Mouse (Mus musculus): ENCODE data around the gene Psat1. TPM values are rescaled to one million over a fixed set of nuclear protein-coding genes. Genes with fewer than 3 reads are reported as not detected.

The Psat1 gene
- polyA plus RNA-seq, 1 experiment from 2014 or later: 115 TPM

DNA sequence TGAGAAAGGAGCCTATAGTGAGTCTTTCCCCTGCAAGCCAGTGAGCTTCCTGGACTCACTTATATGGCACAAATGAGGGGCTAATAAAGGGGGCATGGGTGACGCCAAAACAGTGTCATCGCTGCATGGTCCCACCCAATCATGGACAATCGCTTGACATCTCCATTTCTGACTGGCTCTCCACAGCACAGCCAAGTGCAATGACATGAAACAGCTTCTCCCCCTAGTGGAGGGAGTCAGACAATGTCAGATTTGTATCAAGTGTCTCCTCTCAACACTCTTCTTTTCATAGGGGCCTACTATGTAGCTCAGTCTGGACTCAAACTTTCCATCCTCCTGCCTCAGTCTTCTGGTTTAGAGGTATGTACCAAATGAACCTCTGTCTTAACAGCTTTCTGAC lies 17.9 kb upstream of the Psat1 start:
- Histone ChIP-seq H3K9ac (ENCODE audit: low read length) (no peak overlapping the region), H3K4me2 (ENCODE audit: low read depth) (no peak overlapping the region), H3K36me3 (ENCODE audit: control insufficient read depth, insufficient read depth, low read length) (peaks cover 6% of the 10 kb centered on the region), H3K9me3 (ENCODE audit: control insufficient read depth, low read length) (no peaks in the 10 kb centered on the region), H3K4me1 (ENCODE audit: control insufficient read depth, insufficient read depth, low read length) (no peaks in the 10 kb centered on the region), H3K4me3 (ENCODE audit: low read depth, low read length) (no peak overlapping the region), H3K27me3 (ENCODE audit: control insufficient read depth, insufficient read depth, low read length) (no peaks in the 10 kb centered on the region), H3K27ac (ENCODE audit: low read depth, low read length) (no peak overlapping the region)
- DNase-seq (ENCODE audit: low spot score): peak; percentile 44
- 60% methylated on average over 3 of the region's 3 CpGs for WGBS
- ATAC-seq (ENCODE audit: insufficient read depth, low FRiP score, low TSS enrichment): no peak

DNA sequence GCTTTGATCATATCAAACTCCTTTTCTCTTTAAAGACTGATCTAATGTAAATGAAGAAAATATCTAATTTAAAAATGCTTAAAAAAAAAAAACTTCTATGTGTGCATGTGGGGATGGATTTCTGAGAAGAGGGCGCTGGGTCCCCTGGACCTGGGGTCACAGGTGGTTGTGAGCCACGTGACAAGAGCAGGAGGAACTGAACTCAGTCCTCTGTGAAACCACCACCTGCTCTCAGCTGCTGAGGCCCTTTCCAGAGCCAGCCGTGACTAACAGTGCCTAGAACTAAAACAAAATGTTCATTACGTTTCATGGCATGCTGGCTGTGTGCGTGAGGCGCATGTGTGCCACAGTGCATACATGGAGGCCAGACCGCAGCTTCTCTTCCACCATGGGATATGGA lies 17.4 kb upstream of the Psat1 start:
- H3K27me3 ChIP-seq (ENCODE audit: control insufficient read depth, insufficient read depth, low read length): no peaks in the 10 kb centered on the region
- H3K9ac ChIP-seq (ENCODE audit: low read length): no peak overlapping the region
- H3K36me3 ChIP-seq (ENCODE audit: control insufficient read depth, insufficient read depth, low read length): peaks cover 5% of the 10 kb centered on the region
- H3K4me2 ChIP-seq (ENCODE audit: low read depth): no peak overlapping the region
- ATAC-seq (ENCODE audit: insufficient read depth, low FRiP score, low TSS enrichment): no peak
- H3K4me3 ChIP-seq (ENCODE audit: low read depth, low read length): no peak overlapping the region
- H3K9me3 ChIP-seq (ENCODE audit: control insufficient read depth, low read length): no peaks in the 10 kb centered on the region
- H3K27ac ChIP-seq (ENCODE audit: low read depth, low read length): no peak overlapping the region
- no peaks in the 10 kb centered on the region for H3K4me1 ChIP-seq (ENCODE audit: control insufficient read depth, insufficient read depth, low read length)
- no peak for DNase-seq (ENCODE audit: low spot score)
- 92% methylated on average over 7 of the region's 7 CpGs for WGBS

DNA sequence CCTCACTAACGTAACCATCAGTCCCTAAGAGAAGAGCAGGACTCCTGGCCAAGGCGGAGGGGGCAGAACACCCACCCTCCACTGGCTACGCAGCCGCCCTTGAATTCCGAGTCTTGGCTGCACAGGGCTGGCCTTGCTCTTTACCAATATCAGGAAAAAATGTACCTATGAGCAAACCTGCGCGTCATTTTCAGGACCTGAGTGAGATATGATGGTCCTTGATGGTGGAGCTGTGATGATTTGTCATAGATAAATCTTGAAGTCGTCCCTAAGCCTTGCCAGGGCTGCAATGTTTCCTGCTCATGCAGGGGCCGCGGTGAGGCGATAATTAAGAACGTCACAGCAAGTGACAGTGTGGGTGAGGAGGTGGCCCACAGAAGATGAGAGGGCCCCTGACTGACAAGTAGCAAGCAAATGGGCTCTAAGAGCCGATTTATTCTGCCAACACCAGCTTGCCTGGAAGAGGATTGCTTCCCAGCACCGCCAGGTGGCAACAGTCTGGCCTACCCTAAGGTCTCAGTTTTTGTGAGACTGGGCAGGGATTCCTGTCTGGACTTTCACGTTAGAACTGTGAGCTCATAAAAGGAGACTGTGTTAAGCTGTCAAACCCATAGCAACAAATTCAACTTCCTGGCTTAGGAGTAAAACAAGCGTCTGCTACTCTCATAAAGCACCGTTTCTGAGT lies 16.0 kb upstream of the Psat1 start:
- DNase-seq (ENCODE audit: low spot score) (no peak), ATAC-seq (ENCODE audit: insufficient read depth, low FRiP score, low TSS enrichment) (no peak)
- WGBS: 91% methylated on average over 17 of the region's 17 CpGs

DNA sequence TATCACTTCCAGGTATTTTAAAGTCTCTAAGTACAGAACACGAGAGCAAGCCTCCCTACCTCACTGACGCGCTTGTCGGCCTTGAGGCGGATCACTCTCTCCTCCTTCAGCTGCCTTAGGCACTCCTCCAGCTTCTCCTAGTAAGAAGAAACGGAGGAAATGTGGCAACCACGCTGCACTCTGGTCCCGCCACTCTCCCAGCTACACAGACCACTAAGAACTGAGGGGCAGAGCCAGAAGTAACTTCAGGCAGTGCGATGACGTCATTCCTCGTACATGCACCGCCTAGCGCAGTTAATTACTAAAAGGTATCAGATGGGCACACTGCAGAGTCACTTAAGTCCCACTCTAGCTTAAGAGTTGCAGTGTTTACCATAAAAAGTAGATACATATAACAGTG lies 15.2 kb upstream of the Psat1 start:
- DNase-seq (ENCODE audit: low spot score) (no peak), ATAC-seq (ENCODE audit: insufficient read depth, low FRiP score, low TSS enrichment) (no peak)
- H3K4me2 ChIP-seq (ENCODE audit: low read depth): no peak overlapping the region
- H3K4me3 ChIP-seq (ENCODE audit: low read depth, low read length): no peak overlapping the region
- WGBS: 93% methylated on average over 13 of the region's 13 CpGs
- no peaks in the 10 kb centered on the region for H3K9me3 ChIP-seq (ENCODE audit: control insufficient read depth, low read length)
- peaks cover 8% of the 10 kb centered on the region for H3K36me3 ChIP-seq (ENCODE audit: control insufficient read depth, insufficient read depth, low read length)
- H3K9ac ChIP-seq (ENCODE audit: low read length): no peak overlapping the region
- no peaks in the 10 kb centered on the region for H3K4me1 ChIP-seq (ENCODE audit: control insufficient read depth, insufficient read depth, low read length)
- no peaks in the 10 kb centered on the region for H3K27me3 ChIP-seq (ENCODE audit: control insufficient read depth, insufficient read depth, low read length)
- H3K27ac ChIP-seq (ENCODE audit: low read depth, low read length): no peak overlapping the region

More for the DNA sequence above, 16.0 kb upstream of the Psat1 start:
- no peaks in the 10 kb centered on the region for H3K4me1 ChIP-seq (ENCODE audit: control insufficient read depth, insufficient read depth, low read length)
- no peak overlapping the region for H3K9ac ChIP-seq (ENCODE audit: low read length)
- H3K27me3 ChIP-seq (ENCODE audit: control insufficient read depth, insufficient read depth, low read length): no peaks in the 10 kb centered on the region
- no peaks in the 10 kb centered on the region for H3K9me3 ChIP-seq (ENCODE audit: control insufficient read depth, low read length)
- peaks cover 8% of the 10 kb centered on the region for H3K36me3 ChIP-seq (ENCODE audit: control insufficient read depth, insufficient read depth, low read length)
- H3K4me2 ChIP-seq (ENCODE audit: low read depth): no peak overlapping the region
- H3K27ac ChIP-seq (ENCODE audit: low read depth, low read length): no peak overlapping the region
- no peak overlapping the region for H3K4me3 ChIP-seq (ENCODE audit: low read depth, low read length)

DNA sequence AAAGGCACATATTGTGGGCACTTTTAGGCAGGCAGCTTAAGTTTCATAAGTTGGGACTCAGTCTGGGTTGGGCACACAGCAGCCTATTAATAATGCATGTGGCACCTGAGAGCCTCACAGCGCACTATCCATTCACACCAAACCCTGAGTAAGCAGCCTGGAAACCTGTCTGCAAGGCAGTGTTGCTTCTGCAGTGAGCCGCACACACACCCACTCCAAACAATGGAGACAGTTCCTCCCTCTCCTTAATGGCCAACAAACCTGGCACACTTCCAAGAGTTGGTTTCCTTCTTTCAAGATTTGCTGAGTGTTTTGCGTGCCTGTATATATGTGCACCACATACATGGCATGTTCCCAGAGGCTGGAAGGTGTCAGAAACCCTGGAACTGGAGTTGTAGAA lies 3.1 kb upstream of the Psat1 start:
- Histone ChIP-seq H3K4me2 (ENCODE audit: low read depth) (no peak overlapping the region), H3K27me3 (ENCODE audit: control insufficient read depth, insufficient read depth, low read length) (no peaks in the 10 kb centered on the region), H3K27ac (ENCODE audit: low read depth, low read length) (no peak overlapping the region), H3K36me3 (ENCODE audit: control insufficient read depth, insufficient read depth, low read length) (peaks cover 3% of the 10 kb centered on the region; the same call in 1 of the 2 replicates), H3K4me3 (ENCODE audit: low read depth, low read length) (no peak overlapping the region), H3K9me3 (ENCODE audit: control insufficient read depth, low read length) (no peaks in the 10 kb centered on the region), H3K4me1 (ENCODE audit: control insufficient read depth, insufficient read depth, low read length) (no peaks in the 10 kb centered on the region), H3K9ac (ENCODE audit: low read length) (no peak overlapping the region)
- DNase-seq (ENCODE audit: low spot score): no peak
- no peak for ATAC-seq (ENCODE audit: insufficient read depth, low FRiP score, low TSS enrichment)
- 87% methylated on average over 3 of the region's 3 CpGs for WGBS

DNA sequence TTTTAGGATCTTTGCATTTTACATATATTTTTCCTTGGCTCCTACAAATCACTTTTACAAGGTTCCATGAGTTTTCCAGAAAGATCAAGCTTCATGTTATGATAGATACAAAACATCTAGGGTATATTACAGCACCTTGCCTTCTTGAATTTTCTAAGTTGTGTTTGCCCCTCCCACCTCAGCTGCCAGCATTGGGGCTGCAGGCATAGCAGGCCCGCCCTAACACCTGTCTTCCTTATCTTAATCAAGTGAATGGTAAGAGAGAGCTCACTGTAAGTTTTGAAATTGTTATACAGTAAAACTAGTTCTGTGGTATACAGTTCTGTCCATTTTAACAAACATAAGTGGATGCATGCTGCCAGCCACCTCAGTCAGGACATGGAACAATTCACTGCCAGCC lies 1.7 kb upstream of the Psat1 start:
- Histone ChIP-seq H3K4me2 (ENCODE audit: low read depth) (no peak overlapping the region), H3K9me3 (ENCODE audit: control insufficient read depth, low read length) (no peaks in the 10 kb centered on the region), H3K36me3 (ENCODE audit: control insufficient read depth, insufficient read depth, low read length) (no peaks in the 10 kb centered on the region), H3K4me3 (ENCODE audit: low read depth, low read length) (no peak overlapping the region), H3K27me3 (ENCODE audit: control insufficient read depth, insufficient read depth, low read length) (no peaks in the 10 kb centered on the region), H3K27ac (ENCODE audit: low read depth, low read length) (no peak overlapping the region), H3K4me1 (ENCODE audit: control insufficient read depth, insufficient read depth, low read length) (no peaks in the 10 kb centered on the region), H3K9ac (ENCODE audit: low read length) (no peak overlapping the region)
- DNase-seq (ENCODE audit: low spot score) (no peak), ATAC-seq (ENCODE audit: insufficient read depth, low FRiP score, low TSS enrichment) (no peak)
- WGBS: 76% methylated on average over 1 of the region's 1 CpGs

DNA sequence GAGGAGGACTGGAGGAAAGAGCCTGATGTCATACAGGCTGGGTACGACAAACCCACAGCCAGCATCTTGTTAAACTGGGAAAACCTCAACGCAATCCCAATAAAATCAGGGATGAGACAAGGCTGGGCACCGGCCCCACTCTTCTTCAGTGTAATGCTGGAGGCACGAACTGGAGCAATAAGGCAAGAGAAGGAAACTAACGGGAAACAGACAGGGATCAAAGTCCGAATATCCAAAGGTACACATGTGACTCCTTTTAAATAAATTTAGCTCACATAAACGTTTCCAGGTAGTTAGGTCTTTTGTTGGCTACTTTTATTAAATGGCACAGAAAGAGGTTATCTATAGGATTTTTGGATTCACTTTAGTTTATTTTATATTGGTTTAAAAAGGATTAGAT lies 1.3 kb upstream of the Psat1 start:
- no peak overlapping the region for H3K9ac ChIP-seq (ENCODE audit: low read length)
- H3K27me3 ChIP-seq (ENCODE audit: control insufficient read depth, insufficient read depth, low read length): no peaks in the 10 kb centered on the region
- H3K27ac ChIP-seq (ENCODE audit: low read depth, low read length): no peak overlapping the region
- H3K4me3 ChIP-seq (ENCODE audit: low read depth, low read length): no peak overlapping the region
- no peak for ATAC-seq (ENCODE audit: insufficient read depth, low FRiP score, low TSS enrichment)
- no peak for DNase-seq (ENCODE audit: low spot score)
- H3K36me3 ChIP-seq (ENCODE audit: control insufficient read depth, insufficient read depth, low read length): no peaks in the 10 kb centered on the region
- H3K9me3 ChIP-seq (ENCODE audit: control insufficient read depth, low read length): no peaks in the 10 kb centered on the region
- 88% methylated on average over 7 of the region's 7 CpGs for WGBS
- no peaks in the 10 kb centered on the region for H3K4me1 ChIP-seq (ENCODE audit: control insufficient read depth, insufficient read depth, low read length)
- no peak overlapping the region for H3K4me2 ChIP-seq (ENCODE audit: low read depth)

DNA sequence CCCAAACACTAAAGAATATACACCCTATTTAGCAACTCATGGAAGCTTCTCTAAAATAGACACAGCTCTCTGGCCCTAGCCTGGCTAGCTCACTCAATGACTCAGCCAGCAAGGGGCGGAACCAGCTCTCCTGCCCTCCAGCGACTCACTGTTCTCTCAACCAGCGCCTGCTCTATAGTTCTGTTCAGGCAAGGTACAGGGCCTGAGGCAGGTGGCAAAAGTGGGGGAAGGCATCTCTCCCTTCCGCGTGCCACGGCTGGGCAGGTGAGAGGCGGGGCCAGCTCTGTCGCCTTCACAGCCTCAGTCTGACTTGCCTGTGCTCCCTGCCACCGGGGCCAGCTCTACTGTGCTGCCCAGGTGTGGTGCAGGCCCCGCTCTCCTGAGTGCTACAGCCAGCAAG lies 474 bp downstream of the Psat1 start:
- H3K9me3 ChIP-seq (ENCODE audit: control insufficient read depth, low read length): no peaks in the 10 kb centered on the region
- ATAC-seq (ENCODE audit: insufficient read depth, low FRiP score, low TSS enrichment): no peak
- H3K9ac ChIP-seq (ENCODE audit: low read length): no peak overlapping the region
- no peak overlapping the region for H3K27ac ChIP-seq (ENCODE audit: low read depth, low read length)
- H3K4me1 ChIP-seq (ENCODE audit: control insufficient read depth, insufficient read depth, low read length): no peaks in the 10 kb centered on the region
- no peak overlapping the region for H3K4me2 ChIP-seq (ENCODE audit: low read depth)
- WGBS: 76% methylated on average over 10 of the region's 10 CpGs
- no peaks in the 10 kb centered on the region for H3K36me3 ChIP-seq (ENCODE audit: control insufficient read depth, insufficient read depth, low read length)
- H3K27me3 ChIP-seq (ENCODE audit: control insufficient read depth, insufficient read depth, low read length): no peaks in the 10 kb centered on the region
- no peak overlapping the region for H3K4me3 ChIP-seq (ENCODE audit: low read depth, low read length)
- no peak for DNase-seq (ENCODE audit: low spot score)

DNA sequence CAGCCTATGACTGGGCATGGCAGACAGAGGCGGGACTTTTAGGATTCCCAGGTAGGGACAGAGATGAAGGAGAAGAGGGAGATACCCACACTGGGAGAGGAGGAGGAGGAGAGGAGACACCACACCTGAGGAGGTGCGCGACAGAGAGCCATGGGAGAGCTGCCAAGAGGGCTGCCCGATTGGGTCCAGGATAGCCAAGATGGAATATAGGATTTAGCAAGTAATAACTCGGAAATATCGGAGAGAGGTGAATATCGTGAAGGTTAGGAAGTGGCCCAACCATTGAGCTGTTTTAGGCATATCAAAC lies 4.1 kb downstream of the Psat1 start:
- Histone ChIP-seq H3K4me1 (ENCODE audit: control insufficient read depth, insufficient read depth, low read length) (no peaks in the 10 kb centered on the region), H3K4me3 (ENCODE audit: low read depth, low read length) (no peak overlapping the region), H3K27me3 (ENCODE audit: control insufficient read depth, insufficient read depth, low read length) (no peaks in the 10 kb centered on the region), H3K9me3 (ENCODE audit: control insufficient read depth, low read length) (no peaks in the 10 kb centered on the region), H3K4me2 (ENCODE audit: low read depth) (no peak overlapping the region), H3K27ac (ENCODE audit: low read depth, low read length) (no peak overlapping the region), H3K9ac (ENCODE audit: low read length) (no peak overlapping the region), H3K36me3 (ENCODE audit: control insufficient read depth, insufficient read depth, low read length) (no peaks in the 10 kb centered on the region)
- DNase-seq (ENCODE audit: low spot score): no peak
- 75% methylated on average over 7 of the region's 7 CpGs for WGBS
- no peak for ATAC-seq (ENCODE audit: insufficient read depth, low FRiP score, low TSS enrichment)
